Mouse (Mus musculus): ENCODE measurements around the gene 5730596B20Rik. TPM values are rescaled to one million over a fixed set of nuclear protein-coding genes. Genes with fewer than 3 reads are reported as not detected.

The 5730596B20Rik gene
- polyA plus RNA-seq, 1 experiment from 2014 or later = 0.99 TPM

- Histone ChIP-seq H3K9ac (ENCODE audit: low read length) (no peak overlapping the region), H3K27ac (replicated peaks; ENCODE audit: low read depth, low read length) (0 out of 2 replicates have a peak overlapping the region, but pooled peaks have one; percentile 30), H3K4me1 (ENCODE audit: control insufficient read depth, insufficient read depth, low read length) (peaks cover 60% of the 10 kb centered on the region), H3K4me3 (ENCODE audit: low read depth, low read length) (no peak overlapping the region), H3K27me3 (ENCODE audit: control insufficient read depth, insufficient read depth, low read length) (peaks cover 18% of the 10 kb centered on the region), H3K4me2 (ENCODE audit: low read depth, severe bottlenecking) (peak overlapping the region; percentile 29; the same call in 1 of the 2 replicates), H3K36me3 (ENCODE audit: control insufficient read depth, insufficient read depth, low read length) (no peaks in the 10 kb centered on the region), H3K9me3 (ENCODE audit: control insufficient read depth, low read length) (no peaks in the 10 kb centered on the region)
- ATAC-seq (ENCODE audit: insufficient number of reproducible peaks, low FRiP score, low TSS enrichment, low read depth) (no peak), DNase-seq (ENCODE audit: low spot score) (no peak)
- WGBS = 15% methylated on average over 6 of the region's 6 CpGs
Observed at GRCm38 (mm10) chr6:52184668-52185067, 7.4 kb downstream of the 5730596B20Rik start.

GRCm38 (mm10) chr6:52185222-52185621 lies 7.9 kb downstream of the 5730596B20Rik start:
- no peak overlapping the region for H3K4me3 ChIP-seq (ENCODE audit: low read depth, low read length)
- no peak for ATAC-seq (ENCODE audit: insufficient number of reproducible peaks, low FRiP score, low TSS enrichment, low read depth)
- H3K27me3 ChIP-seq (ENCODE audit: control insufficient read depth, insufficient read depth, low read length) = peaks cover 19% of the 10 kb centered on the region
- WGBS = 2% methylated on average over 19 of the region's 19 CpGs
- no peak overlapping the region for H3K9ac ChIP-seq (ENCODE audit: low read length)
- peaks cover 54% of the 10 kb centered on the region for H3K4me1 ChIP-seq (ENCODE audit: control insufficient read depth, insufficient read depth, low read length)
- no peak for DNase-seq (ENCODE audit: low spot score)
- H3K4me2 ChIP-seq (ENCODE audit: low read depth, severe bottlenecking) = peak overlapping the region; percentile 36
- H3K36me3 ChIP-seq (ENCODE audit: control insufficient read depth, insufficient read depth, low read length) = no peaks in the 10 kb centered on the region
- no peak overlapping the region for H3K27ac ChIP-seq (replicated peaks; ENCODE audit: low read depth, low read length)
- no peaks in the 10 kb centered on the region for H3K9me3 ChIP-seq (ENCODE audit: control insufficient read depth, low read length)

- Histone ChIP-seq H3K27ac (replicated peaks; ENCODE audit: low read depth, low read length) (no peak overlapping the region), H3K36me3 (ENCODE audit: control insufficient read depth, insufficient read depth, low read length) (no peaks in the 10 kb centered on the region), H3K27me3 (ENCODE audit: control insufficient read depth, insufficient read depth, low read length) (peaks cover 13% of the 10 kb centered on the region), H3K9me3 (ENCODE audit: control insufficient read depth, low read length) (no peaks in the 10 kb centered on the region), H3K4me2 (ENCODE audit: low read depth, severe bottlenecking) (peak overlapping the region; percentile 36; the same call in 1 of the 2 replicates), H3K4me1 (ENCODE audit: control insufficient read depth, insufficient read depth, low read length) (peaks cover 53% of the 10 kb centered on the region), H3K9ac (ENCODE audit: low read length) (no peak overlapping the region), H3K4me3 (ENCODE audit: low read depth, low read length) (no peak overlapping the region)
- 32% methylated on average over 3 of the region's 3 CpGs for WGBS
- no peak for DNase-seq (ENCODE audit: low spot score)
- ATAC-seq (ENCODE audit: insufficient number of reproducible peaks, low FRiP score, low TSS enrichment, low read depth) = no peak
Observed at GRCm38 (mm10) chr6:52185834-52186233, 8.5 kb downstream of the 5730596B20Rik start.

GRCm38 (mm10) chr6:52186500-52186899 lies 9.2 kb downstream of the 5730596B20Rik start:
- no peak overlapping the region for H3K4me3 ChIP-seq (ENCODE audit: low read depth, low read length)
- peaks cover 16% of the 10 kb centered on the region for H3K27me3 ChIP-seq (ENCODE audit: control insufficient read depth, insufficient read depth, low read length)
- no peaks in the 10 kb centered on the region for H3K36me3 ChIP-seq (ENCODE audit: control insufficient read depth, insufficient read depth, low read length)
- H3K9ac ChIP-seq (ENCODE audit: low read length) = no peak overlapping the region
- 62% methylated on average over 1 of the region's 1 CpGs for WGBS
- no peaks in the 10 kb centered on the region for H3K9me3 ChIP-seq (ENCODE audit: control insufficient read depth, low read length)
- H3K4me2 ChIP-seq (ENCODE audit: low read depth, severe bottlenecking) = no peak overlapping the region
- peaks cover 56% of the 10 kb centered on the region for H3K4me1 ChIP-seq (ENCODE audit: control insufficient read depth, insufficient read depth, low read length)
- no peak for DNase-seq (ENCODE audit: low spot score)
- no peak for ATAC-seq (ENCODE audit: insufficient number of reproducible peaks, low FRiP score, low TSS enrichment, low read depth)
- no peak overlapping the region for H3K27ac ChIP-seq (replicated peaks; ENCODE audit: low read depth, low read length)

- Histone ChIP-seq H3K27me3 (ENCODE audit: control insufficient read depth, insufficient read depth, low read length) (peaks cover 16% of the 10 kb centered on the region), H3K4me3 (ENCODE audit: low read depth, low read length) (no peak overlapping the region), H3K9ac (ENCODE audit: low read length) (no peak overlapping the region), H3K4me2 (ENCODE audit: low read depth, severe bottlenecking) (no peak overlapping the region), H3K27ac (replicated peaks; ENCODE audit: low read depth, low read length) (no peak overlapping the region), H3K9me3 (ENCODE audit: control insufficient read depth, low read length) (no peaks in the 10 kb centered on the region), H3K36me3 (ENCODE audit: control insufficient read depth, insufficient read depth, low read length) (no peaks in the 10 kb centered on the region), H3K4me1 (ENCODE audit: control insufficient read depth, insufficient read depth, low read length) (peaks cover 51% of the 10 kb centered on the region)
- DNase-seq (ENCODE audit: low spot score) = no peak
- ATAC-seq (ENCODE audit: insufficient number of reproducible peaks, low FRiP score, low TSS enrichment, low read depth) = no peak
- WGBS = 30% methylated on average over 5 of the region's 5 CpGs
Observed at GRCm38 (mm10) chr6:52189172-52189591, 11.9 kb downstream of the 5730596B20Rik start.

GRCm38 (mm10) chr6:52189909-52190308 lies 12.6 kb downstream of the 5730596B20Rik start:
- Histone ChIP-seq H3K9ac (ENCODE audit: low read length) (no peak overlapping the region), H3K27ac (replicated peaks; ENCODE audit: low read depth, low read length) (no peak overlapping the region), H3K36me3 (ENCODE audit: control insufficient read depth, insufficient read depth, low read length) (no peaks in the 10 kb centered on the region), H3K4me2 (ENCODE audit: low read depth, severe bottlenecking) (no peak overlapping the region), H3K9me3 (ENCODE audit: control insufficient read depth, low read length) (no peaks in the 10 kb centered on the region), H3K4me1 (ENCODE audit: control insufficient read depth, insufficient read depth, low read length) (peaks cover 46% of the 10 kb centered on the region), H3K4me3 (ENCODE audit: low read depth, low read length) (no peak overlapping the region), H3K27me3 (ENCODE audit: control insufficient read depth, insufficient read depth, low read length) (peaks cover 13% of the 10 kb centered on the region)
- 20% methylated on average over 8 of the region's 8 CpGs for WGBS
- DNase-seq (ENCODE audit: low spot score) = no peak
- ATAC-seq (ENCODE audit: insufficient number of reproducible peaks, low FRiP score, low TSS enrichment, low read depth) = no peak

GRCm38 (mm10) chr6:52190410-52190809 lies 13.1 kb downstream of the 5730596B20Rik start:
- H3K4me2 ChIP-seq (ENCODE audit: low read depth, severe bottlenecking) = peak overlapping the region; percentile 99
- H3K9ac ChIP-seq (ENCODE audit: low read length) = no peak overlapping the region
- DNase-seq (ENCODE audit: low spot score) (peak; percentile 62), ATAC-seq (ENCODE audit: insufficient number of reproducible peaks, low FRiP score, low TSS enrichment, low read depth) (no peak)
- 2% methylated on average over 23 of the region's 23 CpGs for WGBS
- peak overlapping the region; percentile 50; the same call in 1 of the 2 replicates for H3K4me3 ChIP-seq (ENCODE audit: low read depth, low read length)
- H3K4me1 ChIP-seq (ENCODE audit: control insufficient read depth, insufficient read depth, low read length) = peaks cover 42% of the 10 kb centered on the region
- no peaks in the 10 kb centered on the region for H3K36me3 ChIP-seq (ENCODE audit: control insufficient read depth, insufficient read depth, low read length)
- no peaks in the 10 kb centered on the region for H3K9me3 ChIP-seq (ENCODE audit: control insufficient read depth, low read length)
- H3K27ac ChIP-seq (replicated peaks; ENCODE audit: low read depth, low read length) = no peak overlapping the region
- peaks cover 13% of the 10 kb centered on the region for H3K27me3 ChIP-seq (ENCODE audit: control insufficient read depth, insufficient read depth, low read length)

GRCm38 (mm10) chr6:52190906-52191810 lies 13.9 kb downstream of the 5730596B20Rik start, which contains the start of gene Hoxa4:
Hoxa4 (minus strand) TSS chr6:52191753.
- peaks cover 13% of the 10 kb centered on the region for H3K27me3 ChIP-seq (ENCODE audit: control insufficient read depth, insufficient read depth, low read length)
- peak within 1 kb of the TSS; percentile 50 for H3K4me3 ChIP-seq (ENCODE audit: low read depth, low read length)
- peaks cover 41% of the 10 kb centered on the region for H3K4me1 ChIP-seq (ENCODE audit: control insufficient read depth, insufficient read depth, low read length)
- peak within 1 kb of the TSS; percentile 51; the same call in 1 of the 2 replicates for H3K27ac ChIP-seq (replicated peaks; ENCODE audit: low read depth, low read length)
- peak within 1 kb of the TSS; percentile 57 for H3K9ac ChIP-seq (ENCODE audit: low read length)
- peak within 1 kb of the TSS; percentile 99 for H3K4me2 ChIP-seq (ENCODE audit: low read depth, severe bottlenecking)
- WGBS = under 1% methylated on average over 47 of the region's 102 CpGs
- no peaks in the 10 kb centered on the region for H3K9me3 ChIP-seq (ENCODE audit: control insufficient read depth, low read length)
- no peaks in the 10 kb centered on the region for H3K36me3 ChIP-seq (ENCODE audit: control insufficient read depth, insufficient read depth, low read length)
- peak; percentile 73 for DNase-seq (ENCODE audit: low spot score)
- peak; percentile 57; the same call in 1 of the 2 replicates for ATAC-seq (ENCODE audit: insufficient number of reproducible peaks, low FRiP score, low TSS enrichment, low read depth)
